Mouse (Mus musculus) testis, adult 2 months (tissue): Measurements from ENCODE around the gene C2cd4c.

Experiments
- CTCF ChIP-seq: fragments of 200-500 bp; IDR thresholded peaks from 2 replicates; pipeline ENCODE4 v1.5.1; 2012; ENCODE audit warnings: low read depth, mild to moderate bottlenecking, inconsistent platforms, low read length, moderate library complexity; ENCODE audit not compliant: control insufficient read depth, insufficient read depth, insufficient replicate concordance
- POLR2A ChIP-seq: fragments of 200-500 bp; IDR thresholded peaks from 2 replicates; pipeline ENCODE4 v1.6.1; 2012; ENCODE audit warnings: low read depth, mild to moderate bottlenecking, inconsistent platforms, low read length, moderate library complexity; ENCODE audit not compliant: control insufficient read depth

GRCm38 (mm10) chr10:79649070-79649751, 35.4 kb upstream of the C2cd4c start:
- TF ChIP-seq CTCF (peak; percentile 83; the same call in 1 of the 2 replicates), POLR2A (no peak)
